Mouse (Mus musculus): ENCODE data around the gene Ifi27.
"Not testable (repeated sequence)": the region's sequence is repeated elsewhere in the genome, so short reads cannot be mapped to it uniquely, and the experiment has no call there.

GRCm38 (mm10) chr12:103444261-103444660 is 10.2 kb downstream of the Ifi27 start:
- not testable (repeated sequence) for TF ChIP-seq CTCF (IDR thresholded peaks at IDR 0.05; ENCODE audit: low read depth, low read length); POLR2A (IDR thresholded peaks at IDR 0.05; ENCODE audit: extremely low read depth, insufficient read depth, low read length)

All from liver, adult 2 months (tissue).